19 mouse cellular contexts compared by ENCODE assay signal in the genomic region with DNA sequence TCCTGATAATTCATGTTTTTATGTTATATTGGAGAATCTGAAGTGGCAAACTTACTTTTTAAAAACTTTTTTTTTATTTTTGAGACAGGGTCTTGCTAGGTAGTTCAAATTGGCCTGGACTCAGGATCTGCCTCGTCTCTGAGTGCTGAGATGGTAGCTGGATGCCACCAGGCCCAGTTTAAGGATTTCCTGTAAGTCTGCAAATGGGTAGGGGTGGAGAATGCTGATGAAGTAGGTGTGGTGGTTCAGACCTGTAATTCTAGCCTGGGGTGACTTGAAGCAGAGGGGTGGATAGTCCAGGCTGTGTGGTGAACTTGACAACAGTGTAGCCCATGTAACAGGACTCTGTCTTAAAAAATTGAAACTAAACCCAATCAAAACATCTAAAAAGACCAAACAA. TPM values are rescaled to one million over a fixed set of nuclear protein-coding genes. Genes with fewer than 3 reads are reported as not detected.
A peak's percentile ranks its signal among the peaks of the same experiment; 100 is the strongest.
DNase-seq lines count a peak whose midpoint lies in the region; ATAC-seq and TF ChIP-seq lines count a peak whose summit lies in the region.
"Had no signal": no experiment of that assay in that cellular context is flagged by ENCODE, and none has a peak within 500 bp of the region (broad histone marks: within the 10 kb centered on the region; RNA-seq: fewer than 3 reads in every experiment).

No protein-coding gene starts in this region.

- 64% methylated on average over 1 of the region's 1 CpGs for WGBS in heart, embryonic 13.5 days
- 67% methylated on average over 1 of the region's 1 CpGs for WGBS in heart, embryonic 11.5 days (ENCODE audit: insufficient replicate concordance)
- WGBS in lung, embryonic 16.5 days = 63% methylated on average over 1 of the region's 1 CpGs

- no peak overlapping the region for H3K9ac ChIP-seq in heart, embryonic 13.5 days
- no peak overlapping the region for H3K9ac ChIP-seq in heart, embryonic 11.5 days (ENCODE audit: low read depth, low read length)
- H3K9ac ChIP-seq in lung, embryonic 16.5 days (ENCODE audit: low read length) = no peak overlapping the region
- H3K9ac ChIP-seq: embryonic facial prominence, embryonic 12.5 days; embryonic facial prominence, embryonic 15.5 days; forebrain, postnatal 0 days; hindbrain, embryonic 15.5 days had no signal

- peaks cover 53% of the 10 kb centered on the region for H3K4me1 ChIP-seq in heart, embryonic 13.5 days
- peaks cover 14% of the 10 kb centered on the region for H3K4me1 ChIP-seq in heart, embryonic 11.5 days (ENCODE audit: control insufficient read depth, insufficient read depth, low read length)
- H3K4me1 ChIP-seq in lung, embryonic 16.5 days (replicated peaks; ENCODE audit: control insufficient read depth, insufficient read depth, low read length) = peaks cover 12% of the 10 kb centered on the region

- no peak overlapping the region for H3K4me3 ChIP-seq in heart, embryonic 13.5 days
- H3K4me3 ChIP-seq in heart, embryonic 11.5 days (ENCODE audit: low read depth, low read length) = no peak overlapping the region
- no peak overlapping the region for H3K4me3 ChIP-seq in layer of hippocampus, adult 2 months
- no peak overlapping the region for H3K4me3 ChIP-seq in lung, embryonic 16.5 days (ENCODE audit: low read length)
- H3K4me3 ChIP-seq: embryonic facial prominence, embryonic 12.5 days; embryonic facial prominence, embryonic 15.5 days; hindbrain, embryonic 12.5 days; hindbrain, embryonic 15.5 days had no signal

- H3K36me3 ChIP-seq in heart, embryonic 13.5 days = peaks cover 46% of the 10 kb centered on the region
- 0 out of 2 replicates have a peak, but pooled peaks cover 3% of the 10 kb centered on the region for H3K36me3 ChIP-seq in heart, embryonic 11.5 days (ENCODE audit: control insufficient read depth, insufficient read depth, low read length)
- peaks cover 7% of the 10 kb centered on the region; the same call in 1 of the 2 replicates for H3K36me3 ChIP-seq in lung, embryonic 16.5 days (ENCODE audit: control insufficient read depth, insufficient read depth, low read length)
- H3K36me3 ChIP-seq: hindbrain, embryonic 15.5 days had no signal

- H3K4me2 ChIP-seq in heart, embryonic 13.5 days = no peak overlapping the region
- no peak overlapping the region for H3K4me2 ChIP-seq in heart, embryonic 11.5 days
- no peak overlapping the region for H3K4me2 ChIP-seq in lung, embryonic 16.5 days (ENCODE audit: low read depth, low read length)
- H3K4me2 ChIP-seq: embryonic facial prominence, embryonic 12.5 days; embryonic facial prominence, embryonic 15.5 days; hindbrain, embryonic 12.5 days; hindbrain, embryonic 15.5 days had no signal

- no peak for TF ChIP-seq CTCF in layer of hippocampus, adult 2 months (conservative IDR thresholded peaks at IDR 0.05)

- H3K9me3 ChIP-seq in heart, embryonic 13.5 days = no peaks in the 10 kb centered on the region
- no peaks in the 10 kb centered on the region for H3K9me3 ChIP-seq in heart, embryonic 11.5 days (replicated peaks; ENCODE audit: control insufficient read depth, low read length)
- no peaks in the 10 kb centered on the region for H3K9me3 ChIP-seq in lung, embryonic 16.5 days (ENCODE audit: control insufficient read depth, low read length)
- H3K9me3 ChIP-seq: embryonic facial prominence, embryonic 12.5 days; embryonic facial prominence, embryonic 15.5 days; hindbrain, embryonic 12.5 days; hindbrain, embryonic 15.5 days had no signal

- no peak for DNase-seq in layer of hippocampus, adult 2 months (ENCODE audit: low spot score in 2 of 2)
- no peak for DNase-seq in layer of hippocampus, adult 11-12 months (ENCODE audit: low spot score)
- no peak for DNase-seq in lung, postnatal 25 days (ENCODE audit: low spot score)
- DNase-seq: adrenal gland, adult 2 months; cerebellum, adult 11 months; cerebellum, adult 2 months; cerebellum, adult 9-11 months; cerebellum, postnatal 25 days; forebrain, postnatal 0 days; gastrocnemius, postnatal 36 days had no signal

- no peak for ATAC-seq in heart, embryonic 13.5 days (ENCODE audit: extremely low read depth, insufficient number of reproducible peaks, low FRiP score, low TSS enrichment)
- no peak for ATAC-seq in heart, embryonic 11.5 days (replicated peaks; ENCODE audit: insufficient number of reproducible peaks, low FRiP score, low TSS enrichment)
- no peak for ATAC-seq in lung, embryonic 16.5 days (ENCODE audit: low read depth)
- ATAC-seq: CD4-positive, CD25-positive, alpha-beta regulatory T cell, adult 4 months; forebrain, embryonic 14.5 days had no signal

- H3K27me3 ChIP-seq in heart, embryonic 13.5 days (replicated peaks) = no peaks in the 10 kb centered on the region
- H3K27me3 ChIP-seq in heart, embryonic 11.5 days (ENCODE audit: control insufficient read depth, insufficient read depth, low read length) = no peaks in the 10 kb centered on the region
- no peaks in the 10 kb centered on the region for H3K27me3 ChIP-seq in lung, embryonic 16.5 days (ENCODE audit: control insufficient read depth, insufficient read depth, low read depth, low read length)
- H3K27me3 ChIP-seq: embryonic facial prominence, embryonic 12.5 days; embryonic facial prominence, embryonic 15.5 days; hindbrain, embryonic 12.5 days; hindbrain, embryonic 15.5 days had no signal

- peak overlapping the region; percentile 61 for H3K27ac ChIP-seq in heart, embryonic 13.5 days (replicated peaks)
- H3K27ac ChIP-seq in heart, embryonic 11.5 days (ENCODE audit: low read depth, low read length) = no peak overlapping the region
- peak overlapping the region; percentile 83 for H3K27ac ChIP-seq in layer of hippocampus, adult 2 months
- peak overlapping the region; percentile 31; the same call in 1 of the 2 replicates for H3K27ac ChIP-seq in lung, embryonic 16.5 days (ENCODE audit: low read length)

RNA-seq across cellular contexts. Expression of gene Eif4g3, which starts 45.1 kb away (rescaled TPM):
- polyA plus RNA-seq in heart, embryonic 13.5 days (2015; fragmentation: Nextera tagmentation; extraction: Ambion mirVana) = 19.9 and 22.2 TPM in 2 replicates
- polyA plus RNA-seq in heart, embryonic 11.5 days (2014; fragmentation: Nextera tagmentation; extraction: Ambion mirVana) = 30.5 and 33.6 TPM in 2 replicates
- 100 to 1,000 TPM; 158 TPM for total RNA-seq in layer of hippocampus, adult 2 months (2021)
- polyA plus RNA-seq in lung, embryonic 16.5 days (2015; fragmentation: Nextera tagmentation; extraction: Ambion mirVana) = 23.8 and 24.8 TPM in 2 replicates
